Mouse (Mus musculus): ENCODE measurements at regions not wholly inside any gene's neighbourhood (a gene's known extent, or its start where the extent isn't known, plus 50 kb on each side); places are given as distances from the start of the nearest gene placed in this dataset.

DNA sequence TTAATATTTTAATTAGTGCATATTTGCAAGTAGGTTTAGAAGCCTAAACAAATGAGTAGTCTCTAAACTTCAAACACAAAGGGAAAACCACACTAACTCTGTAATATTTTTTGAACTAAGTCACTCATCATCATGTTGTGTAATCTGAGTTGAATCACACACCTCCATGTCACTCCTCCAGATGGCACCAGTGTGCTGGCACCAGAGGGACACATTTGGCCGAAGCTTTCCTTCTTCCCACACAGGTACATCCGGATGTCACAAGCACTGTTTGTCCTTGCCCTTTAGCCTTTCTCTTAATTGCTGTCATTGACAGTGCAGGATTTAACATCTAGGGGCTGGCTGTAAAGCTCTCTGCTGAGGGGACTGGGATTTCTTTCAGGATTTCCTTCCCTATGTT lies 256.7 kb upstream of the Ccdc54 start:
- Histone ChIP-seq H3K27me3 (no peaks in the 10 kb centered on the region), H3K4me3 (no peak overlapping the region), H3K27ac (replicated peaks) (no peak overlapping the region), H3K9me3 (no peaks in the 10 kb centered on the region), H3K4me1 (replicated peaks) (no peaks in the 10 kb centered on the region), H3K36me3 (no peaks in the 10 kb centered on the region), H3K4me2 (no peak overlapping the region), H3K9ac (no peak overlapping the region)
- no peak for ATAC-seq (ENCODE audit: low FRiP score, low read depth)
- 52% methylated on average over 2 of the region's 2 CpGs for WGBS

DNA sequence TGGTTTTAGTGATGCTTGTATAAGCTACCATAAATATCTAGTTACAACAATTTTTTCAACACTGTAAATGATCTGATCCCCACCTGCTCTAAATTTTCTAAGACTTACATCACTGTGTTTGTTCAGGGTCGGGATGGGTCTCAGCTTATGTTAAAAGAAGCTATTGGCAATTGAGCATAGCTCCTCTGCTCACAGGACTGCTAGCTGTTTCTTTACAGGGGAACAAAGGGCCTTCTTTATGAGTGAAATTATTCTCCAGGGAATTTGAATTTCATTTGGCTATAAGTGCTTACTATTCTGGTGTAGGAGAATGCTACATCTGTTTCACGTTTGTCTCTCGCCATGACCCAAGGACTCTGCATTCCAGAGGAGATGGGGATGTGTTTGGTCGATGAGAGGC lies 255.6 kb upstream of the Ccdc54 start:
- Histone ChIP-seq H3K9me3 (no peaks in the 10 kb centered on the region), H3K4me2 (no peak overlapping the region), H3K4me1 (replicated peaks) (0 out of 2 replicates have a peak, but pooled peaks cover 5% of the 10 kb centered on the region), H3K36me3 (no peaks in the 10 kb centered on the region), H3K4me3 (no peak overlapping the region), H3K27ac (replicated peaks) (no peak overlapping the region), H3K9ac (no peak overlapping the region), H3K27me3 (no peaks in the 10 kb centered on the region)
- ATAC-seq (ENCODE audit: low FRiP score, low read depth) = no peak
- 71% methylated on average over 4 of the region's 4 CpGs for WGBS

DNA sequence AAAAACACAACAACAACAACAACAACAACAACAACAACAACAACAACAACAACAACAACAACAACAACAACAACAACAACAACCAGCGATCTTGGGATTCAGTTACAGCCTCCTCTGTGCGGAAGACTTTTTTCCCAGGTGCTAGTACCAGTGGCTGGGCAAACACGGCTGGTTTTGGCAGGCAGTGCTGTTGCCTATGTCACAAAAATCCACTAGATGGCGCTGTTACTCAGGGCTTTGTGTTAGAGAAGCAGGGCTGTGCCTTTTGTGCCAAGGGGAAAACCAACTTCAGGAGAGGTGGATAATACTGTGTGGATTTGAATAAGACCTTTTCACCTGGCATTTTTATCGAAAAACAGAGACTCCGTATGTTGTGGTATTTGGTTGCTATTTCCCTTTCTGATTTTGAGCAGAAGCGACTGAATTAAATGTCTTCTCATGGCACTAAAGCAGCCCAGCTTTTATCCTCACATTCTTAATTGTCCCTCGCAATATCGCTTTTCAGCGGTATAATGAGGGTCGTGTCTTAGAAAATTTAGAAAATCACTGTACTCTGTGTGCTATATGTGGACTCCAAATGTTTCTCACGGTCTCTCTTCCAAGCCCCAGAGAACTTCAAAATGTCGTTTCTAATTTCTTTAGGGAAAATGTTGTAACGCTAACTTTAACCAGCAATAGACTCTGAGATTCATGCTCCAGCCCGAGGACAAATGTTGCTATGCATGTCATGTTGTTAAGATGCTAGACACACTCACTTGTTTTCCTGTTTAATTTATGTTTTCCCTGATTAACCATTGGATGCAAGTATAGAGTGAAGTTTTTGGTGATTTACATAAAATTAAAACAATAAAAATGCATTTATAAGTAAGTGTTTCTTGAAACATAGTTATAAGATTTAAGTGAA lies 251.0 kb upstream of the Ccdc54 start:
- 30% methylated on average over 15 of the region's 15 CpGs for WGBS
- Histone ChIP-seq H3K27ac (replicated peaks) (peak overlapping the region; percentile 57; the same call in 1 of the 2 replicates), H3K4me1 (replicated peaks) (peaks cover 5% of the 10 kb centered on the region; the same call in 1 of the 2 replicates), H3K9ac (peak overlapping the region; percentile 40), H3K4me3 (peak overlapping the region; percentile 30), H3K4me2 (peak overlapping the region; percentile 47), H3K27me3 (no peaks in the 10 kb centered on the region), H3K9me3 (no peaks in the 10 kb centered on the region), H3K36me3 (no peaks in the 10 kb centered on the region)
- peak; percentile 94 for ATAC-seq (ENCODE audit: low FRiP score, low read depth)

- Histone ChIP-seq H3K27ac (replicated peaks) (no peak overlapping the region), H3K9me3 (no peaks in the 10 kb centered on the region), H3K4me3 (no peak overlapping the region), H3K27me3 (no peaks in the 10 kb centered on the region), H3K9ac (no peak overlapping the region), H3K36me3 (no peaks in the 10 kb centered on the region), H3K4me1 (replicated peaks) (peaks cover 5% of the 10 kb centered on the region; the same call in 1 of the 2 replicates), H3K4me2 (peak overlapping the region; percentile 47)
- peak; percentile 65; the same call in 1 of the 2 replicates for ATAC-seq (ENCODE audit: low FRiP score, low read depth)
- WGBS = 58% methylated on average over 10 of the region's 10 CpGs
Observed at GRCm38 (mm10) chr16:50841205-50841604, 250.3 kb upstream of the Ccdc54 start.

DNA sequence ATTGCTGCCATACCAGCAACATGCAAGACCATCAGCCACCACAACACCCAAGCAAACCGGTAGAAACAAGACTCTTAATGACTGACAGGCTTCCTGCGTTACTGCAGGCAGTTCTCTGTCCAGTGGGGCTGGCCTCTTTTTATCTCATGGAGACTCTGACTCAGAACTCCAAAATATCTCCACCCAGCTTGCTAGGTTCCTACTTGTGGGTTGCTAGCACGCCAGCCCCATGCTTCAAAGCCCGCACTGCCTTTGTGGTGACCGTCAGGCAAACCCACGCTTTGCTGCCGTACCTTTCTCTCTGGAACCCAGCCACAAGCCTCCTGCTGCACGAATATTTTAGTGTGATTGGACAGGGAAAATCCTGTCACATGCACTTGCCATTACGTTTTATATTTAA lies 248.7 kb upstream of the Ccdc54 start:
- Histone ChIP-seq H3K4me3 (no peak overlapping the region), H3K4me1 (replicated peaks) (peaks cover 5% of the 10 kb centered on the region; the same call in 1 of the 2 replicates), H3K9me3 (no peaks in the 10 kb centered on the region), H3K36me3 (no peaks in the 10 kb centered on the region), H3K4me2 (no peak overlapping the region), H3K27me3 (no peaks in the 10 kb centered on the region), H3K27ac (replicated peaks) (no peak overlapping the region), H3K9ac (no peak overlapping the region)
- no peak for ATAC-seq (ENCODE audit: low FRiP score, low read depth)
- 69% methylated on average over 9 of the region's 9 CpGs for WGBS

GRCm38 (mm10) chr16:50837416-50837815 lies 246.5 kb upstream of the Ccdc54 start:
- Histone ChIP-seq H3K27ac (replicated peaks) (no peak overlapping the region), H3K9me3 (no peaks in the 10 kb centered on the region), H3K4me2 (no peak overlapping the region), H3K27me3 (no peaks in the 10 kb centered on the region), H3K4me1 (replicated peaks) (peaks cover 5% of the 10 kb centered on the region; the same call in 1 of the 2 replicates), H3K9ac (no peak overlapping the region), H3K4me3 (no peak overlapping the region), H3K36me3 (no peaks in the 10 kb centered on the region)
- 80% methylated on average over 9 of the region's 9 CpGs for WGBS
- ATAC-seq (ENCODE audit: low FRiP score, low read depth) = no peak

DNA sequence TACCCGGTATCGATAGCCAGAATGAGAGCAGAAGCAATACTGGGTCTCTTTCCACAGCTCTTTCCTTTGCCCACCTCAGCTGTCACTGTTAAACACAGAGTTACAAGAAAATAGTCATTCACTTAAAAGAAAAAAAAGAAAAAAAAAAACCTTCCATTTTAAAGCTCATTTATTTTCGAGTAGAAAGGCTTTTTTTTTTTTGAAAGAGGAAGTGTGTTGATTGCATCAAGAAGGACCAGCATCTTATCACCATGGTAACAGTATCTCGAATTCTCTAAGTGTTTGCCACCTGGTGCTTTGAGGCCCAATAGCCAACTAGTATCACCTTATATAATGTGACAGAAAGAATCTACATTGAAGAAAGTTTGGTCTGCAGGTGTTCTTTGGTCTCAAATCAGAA lies 245.5 kb upstream of the Ccdc54 start:
- H3K27ac ChIP-seq (replicated peaks) = no peak overlapping the region
- 69% methylated on average over 4 of the region's 4 CpGs for WGBS
- no peak overlapping the region for H3K9ac ChIP-seq
- no peaks in the 10 kb centered on the region; the same call in 1 of the 2 replicates for H3K4me1 ChIP-seq (replicated peaks)
- H3K9me3 ChIP-seq = no peaks in the 10 kb centered on the region
- H3K36me3 ChIP-seq = no peaks in the 10 kb centered on the region
- H3K4me2 ChIP-seq = no peak overlapping the region
- ATAC-seq (ENCODE audit: low FRiP score, low read depth) = no peak
- H3K4me3 ChIP-seq = no peak overlapping the region
- H3K27me3 ChIP-seq = no peaks in the 10 kb centered on the region

DNA sequence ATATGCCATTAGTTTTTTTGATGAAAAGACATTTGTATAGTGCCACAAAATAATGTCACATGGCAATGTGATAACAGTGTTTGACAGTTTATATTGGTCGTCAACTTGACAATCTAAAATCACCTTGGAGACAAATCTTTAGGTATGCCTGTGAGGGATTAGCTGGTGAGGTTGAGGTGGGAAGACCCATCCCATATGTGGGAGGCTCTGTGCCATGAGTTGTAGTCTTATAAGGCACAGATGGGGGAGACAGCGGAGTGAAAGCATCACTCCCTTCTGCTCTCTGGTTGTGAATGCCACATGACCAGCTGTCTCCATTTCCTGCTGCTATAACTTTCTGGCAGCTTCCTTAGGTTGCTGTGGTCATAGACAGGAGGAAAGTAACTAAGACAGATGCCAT lies 242.4 kb upstream of the Ccdc54 start:
- no peaks in the 10 kb centered on the region for H3K36me3 ChIP-seq
- H3K4me2 ChIP-seq = no peak overlapping the region
- H3K27me3 ChIP-seq = no peaks in the 10 kb centered on the region
- H3K9me3 ChIP-seq = no peaks in the 10 kb centered on the region
- no peak for ATAC-seq (ENCODE audit: low FRiP score, low read depth)
- H3K4me3 ChIP-seq = no peak overlapping the region
- no peak overlapping the region for H3K27ac ChIP-seq (replicated peaks)
- 82% methylated on average over 2 of the region's 2 CpGs for WGBS
- H3K9ac ChIP-seq = no peak overlapping the region
- no peaks in the 10 kb centered on the region for H3K4me1 ChIP-seq (replicated peaks)

DNA sequence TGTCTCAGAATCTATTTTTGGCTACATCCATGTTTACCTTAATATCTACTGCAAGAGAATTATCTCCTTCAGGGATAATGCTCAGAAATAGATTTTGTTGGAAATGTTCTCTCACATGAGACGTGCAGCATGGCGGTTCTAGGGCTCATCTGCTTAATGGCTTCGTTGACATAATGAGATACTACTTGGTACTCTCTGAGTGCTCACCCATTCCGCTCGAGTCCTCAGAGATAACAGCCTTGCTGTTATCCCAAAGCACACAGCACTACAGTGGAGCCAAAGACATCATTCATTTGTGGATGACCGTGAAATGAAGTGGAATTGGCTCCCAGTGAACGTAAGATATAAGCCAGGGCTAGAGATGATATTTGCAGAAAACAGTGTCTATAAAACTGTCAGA lies 231.4 kb upstream of the Ccdc54 start:
- Histone ChIP-seq H3K9ac (no peak overlapping the region), H3K36me3 (no peaks in the 10 kb centered on the region), H3K9me3 (no peaks in the 10 kb centered on the region), H3K27me3 (no peaks in the 10 kb centered on the region), H3K4me3 (no peak overlapping the region), H3K4me2 (no peak overlapping the region), H3K27ac (replicated peaks) (no peak overlapping the region), H3K4me1 (replicated peaks) (no peaks in the 10 kb centered on the region)
- WGBS = 48% methylated on average over 7 of the region's 7 CpGs
- ATAC-seq (ENCODE audit: low FRiP score, low read depth) = no peak

DNA sequence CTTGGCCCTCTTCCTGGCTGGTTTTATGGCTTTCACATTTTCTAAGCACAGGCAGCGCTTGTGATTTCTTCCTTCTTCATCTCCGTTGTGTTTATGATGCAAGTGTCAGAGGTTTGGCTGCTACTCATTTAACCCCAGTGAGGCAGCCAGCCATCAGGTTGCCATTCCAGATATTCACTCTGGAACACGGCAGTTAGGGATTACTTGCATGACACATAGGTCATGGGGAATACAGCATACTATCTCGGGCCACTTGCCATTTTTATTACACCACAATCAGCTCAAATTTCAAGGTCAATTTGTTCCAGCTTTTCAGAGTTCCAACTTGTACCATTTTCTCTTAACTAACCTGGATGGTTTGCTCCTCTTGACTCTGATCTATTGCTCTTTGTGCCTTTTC lies 223.7 kb upstream of the Ccdc54 start:
- WGBS = 73% methylated on average over 4 of the region's 4 CpGs
- ATAC-seq (ENCODE audit: low FRiP score, low read depth) = no peak

DNA sequence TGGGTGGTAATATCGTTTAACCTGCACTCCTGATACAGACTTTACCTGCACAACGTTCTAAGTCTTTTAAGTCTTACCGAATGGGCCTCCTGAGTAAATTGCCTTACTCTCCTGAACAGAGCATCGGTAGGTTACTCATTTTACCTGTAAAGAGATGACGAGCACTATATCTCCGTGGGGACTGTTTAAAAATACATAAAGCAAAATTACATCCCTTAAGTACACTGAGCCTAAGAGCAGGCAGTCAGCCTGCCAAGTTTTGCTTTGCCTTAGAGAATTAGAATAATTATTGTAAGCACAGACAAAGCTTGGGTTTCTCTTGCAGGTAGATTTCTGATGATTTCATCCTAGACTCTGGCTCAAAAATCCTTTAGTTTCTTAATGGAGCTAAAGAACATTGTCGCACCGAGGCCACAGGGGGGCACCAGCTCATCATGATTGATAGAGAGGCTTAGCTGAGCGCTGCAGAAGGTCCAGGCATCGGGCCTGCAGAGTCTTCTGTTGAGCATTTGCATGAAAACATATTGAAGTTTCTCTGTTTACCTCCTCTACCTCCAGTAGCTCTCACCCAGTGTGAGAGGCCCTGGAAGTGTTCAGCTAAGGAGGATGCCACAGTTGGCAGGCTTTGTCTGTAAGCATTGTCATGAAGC lies 208.3 kb upstream of the Ccdc54 start:
- 43% methylated on average over 10 of the region's 10 CpGs for WGBS

More for the DNA sequence above, 223.7 kb upstream of the Ccdc54 start:
- H3K27me3 ChIP-seq = no peaks in the 10 kb centered on the region
- no peaks in the 10 kb centered on the region for H3K36me3 ChIP-seq
- no peak overlapping the region for H3K4me2 ChIP-seq
- no peaks in the 10 kb centered on the region for H3K4me1 ChIP-seq (replicated peaks)
- H3K4me3 ChIP-seq = no peak overlapping the region
- H3K9ac ChIP-seq = no peak overlapping the region
- H3K27ac ChIP-seq (replicated peaks) = no peak overlapping the region
- no peaks in the 10 kb centered on the region for H3K9me3 ChIP-seq

DNA sequence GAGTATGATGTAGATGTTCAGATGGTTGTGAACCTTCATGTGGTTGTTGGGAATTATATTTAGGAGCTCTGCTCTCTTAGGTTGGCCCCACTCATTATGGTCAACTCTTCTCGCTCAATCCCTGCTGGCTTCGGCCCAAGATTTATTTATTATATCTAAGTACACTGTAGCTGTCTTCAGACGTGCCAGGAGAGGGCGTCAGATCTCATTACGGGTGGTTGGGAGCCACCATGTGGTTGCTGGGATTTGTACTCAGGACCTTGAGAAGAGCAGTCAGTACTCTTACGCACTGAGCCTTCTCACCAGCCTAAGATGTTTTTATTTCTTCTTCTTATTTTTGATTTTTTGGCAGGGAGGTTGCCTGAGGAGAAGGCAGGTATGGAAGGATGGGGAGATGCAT lies 207.1 kb upstream of the Ccdc54 start:
- H3K27ac ChIP-seq (replicated peaks) = no peak overlapping the region
- H3K4me2 ChIP-seq = no peak overlapping the region
- ATAC-seq (ENCODE audit: low FRiP score, low read depth) = no peak
- no peaks in the 10 kb centered on the region for H3K9me3 ChIP-seq
- peaks cover 6% of the 10 kb centered on the region; the same call in 1 of the 2 replicates for H3K4me1 ChIP-seq (replicated peaks)
- 80% methylated on average over 6 of the region's 6 CpGs for WGBS
- H3K9ac ChIP-seq = no peak overlapping the region
- H3K36me3 ChIP-seq = no peaks in the 10 kb centered on the region
- no peak overlapping the region for H3K4me3 ChIP-seq
- H3K27me3 ChIP-seq = no peaks in the 10 kb centered on the region

More for the DNA sequence above, 208.3 kb upstream of the Ccdc54 start:
- Histone ChIP-seq H3K4me3 (no peak overlapping the region), H3K36me3 (no peaks in the 10 kb centered on the region), H3K4me2 (no peak overlapping the region), H3K27ac (replicated peaks) (no peak overlapping the region), H3K4me1 (replicated peaks) (peaks cover 6% of the 10 kb centered on the region; the same call in 1 of the 2 replicates), H3K9me3 (no peaks in the 10 kb centered on the region), H3K27me3 (no peaks in the 10 kb centered on the region), H3K9ac (no peak overlapping the region)
- peak; percentile 79 for ATAC-seq (ENCODE audit: low FRiP score, low read depth)

Measured in hindbrain, embryonic 15.5 days (tissue).